Mouse (Mus musculus) neural tube, embryonic 11.5 days (tissue): ENCODE results near the gene Wdr90. TPM values are rescaled to one million over a fixed set of nuclear protein-coding genes. Genes with fewer than 3 reads are reported as not detected.

Experiments used
- ATAC-seq: fragments of 200-750 bp; cut with Nextera tagmentation; 2 replicates; pipeline ENCODE4 v1.8.0; 2017; ENCODE audit warnings: moderate number of reproducible peaks, mild to moderate bottlenecking, moderate TSS enrichment, moderate library complexity; ENCODE audit not compliant: insufficient read depth, low FRiP score, low TSS enrichment
- DNase-seq: peaks from one replicate; pipeline ENCODE4 v3.0.0-alpha.2; 2015; ENCODE audit warnings: low spot score
- H3K27ac ChIP-seq: fragments of 300-500 bp; sonication (generic); 2 replicates; pipeline ENCODE4 v1.5.1; 2014; ENCODE audit warnings: low read depth, mild to moderate bottlenecking, low read length
- H3K27me3 ChIP-seq: fragments of 300-500 bp; sonication (generic); 2 replicates; pipeline ENCODE4 v1.6.1; 2014; ENCODE audit warnings: mild to moderate bottlenecking, low read length, mixed read lengths; ENCODE audit not compliant: control insufficient read depth, insufficient read depth
- H3K36me3 ChIP-seq: fragments of 300-500 bp; sonication (generic); 2 replicates; pipeline ENCODE4 v1.6.1; 2014; ENCODE audit warnings: mild to moderate bottlenecking, low read length, moderate library complexity, mixed read lengths; ENCODE audit not compliant: control insufficient read depth, insufficient read depth
- H3K4me1 ChIP-seq: fragments of 300-500 bp; sonication (generic); 2 replicates; pipeline ENCODE4 v1.6.1; 2014; ENCODE audit warnings: low read length, mixed read lengths; ENCODE audit not compliant: control insufficient read depth, insufficient read depth
- H3K4me2 ChIP-seq: fragments of 300-500 bp; sonication (generic); 2 replicates; pipeline ENCODE4 v1.6.1; 2014; ENCODE audit warnings: low read depth, mild to moderate bottlenecking, moderate library complexity
- H3K4me3 ChIP-seq: fragments of 300-500 bp; sonication (generic); 2 replicates; pipeline ENCODE4 v1.5.1; 2014; ENCODE audit warnings: low read depth, low read length
- H3K9ac ChIP-seq: fragments of 300-500 bp; sonication (generic); 2 replicates; pipeline ENCODE4 v1.6.1; 2014; ENCODE audit warnings: mild to moderate bottlenecking, low read length
- H3K9me3 ChIP-seq: fragments of 300-500 bp; sonication (generic); 2 replicates; pipeline ENCODE4 v1.6.1; 2016; ENCODE audit warnings: low read length; ENCODE audit not compliant: control insufficient read depth
- WGBS: fragments of 180-500 bp; shearing (Covaris S2); extraction: QIAGEN DNeasy Blood & Tissue Kit; methylation state at CpG from one replicate; pipeline ENCODE4 v1.1.7; 2014; 5-methylcytosine and 5-hydroxymethylcytosine counted together
- microRNA-seq: library from miRNA; unstranded; fragments of <30 nt; microRNA quantifications from one replicate; pipeline ENCODE4, GENCODE M21; 2016
- polyA plus RNA-seq: library from polyadenylated mRNA; unstranded; fragments of >200 nt; fragmentation: Nextera tagmentation; extraction: Ambion mirVana; gene quantifications from 2 replicates; pipeline ENCODE4 v1.2.1, GENCODE M21; 2014

The Wdr90 gene
- polyA plus RNA-seq, 1 experiment from 2014 or later = 20.3 TPM

DNA sequence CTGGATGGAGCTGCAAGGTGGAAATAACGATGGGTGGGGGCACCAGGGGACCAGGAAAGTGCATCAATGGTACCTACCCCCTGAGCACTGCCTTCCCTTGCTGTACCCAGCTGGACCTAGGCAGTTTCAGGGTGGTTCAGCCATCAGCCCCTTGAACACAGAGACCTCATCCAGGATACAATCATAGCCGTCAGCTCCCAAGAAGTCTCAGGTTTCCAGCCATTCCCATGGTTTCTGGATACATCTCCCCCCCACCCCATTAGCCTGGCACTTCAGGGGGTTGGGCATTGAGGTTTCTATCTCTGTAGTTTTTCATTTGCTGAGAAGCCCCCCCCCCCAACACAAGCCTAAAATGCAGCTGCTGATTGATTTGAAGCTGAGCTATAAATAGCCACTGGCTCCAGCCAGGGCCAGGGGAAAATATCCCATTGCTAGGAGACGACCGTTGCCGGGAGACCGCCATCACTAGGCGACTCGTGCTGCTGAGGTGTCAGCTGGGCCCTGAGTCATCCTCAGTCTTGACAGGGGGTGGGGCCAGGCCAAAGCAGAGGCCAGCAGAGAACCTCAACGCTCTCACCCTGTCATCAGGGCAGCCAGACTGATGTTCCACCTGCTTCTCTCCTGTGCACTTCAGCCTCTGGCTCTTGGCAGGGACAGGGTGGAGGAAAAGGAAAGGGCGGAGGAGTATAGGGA, 58.3 kb downstream of the Wdr90 start:
- DNase-seq = peak; percentile 90
- H3K4me3 ChIP-seq = no peak overlapping the region

DNA sequence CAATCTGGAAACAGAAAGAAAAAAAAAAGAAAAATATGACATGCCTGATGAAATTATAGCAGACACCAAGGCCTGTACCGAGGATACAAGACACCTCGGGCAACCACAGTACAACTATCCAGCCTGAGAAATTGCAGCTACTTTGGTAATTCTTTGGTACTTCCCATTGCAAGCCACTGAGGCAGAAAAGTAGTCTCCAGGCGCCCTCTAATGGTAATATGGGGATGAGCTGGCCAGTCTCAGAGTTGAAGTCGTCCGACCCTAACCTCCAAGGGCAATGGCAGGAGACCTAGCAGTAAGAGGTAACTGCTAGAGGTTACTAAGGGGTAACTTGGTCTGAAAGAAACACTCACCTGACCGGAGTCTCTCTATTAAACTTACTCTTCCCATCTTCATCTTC, 60.3 kb downstream of the Wdr90 start:
- no peak overlapping the region for H3K27ac ChIP-seq

More for the DNA sequence above, 58.3 kb downstream of the Wdr90 start:
- Histone ChIP-seq H3K27ac (peak overlapping the region; percentile 76), H3K4me2 (peak overlapping the region; percentile 14), H3K36me3 (no peaks in the 10 kb centered on the region), H3K4me1 (peaks cover 11% of the 10 kb centered on the region), H3K27me3 (no peaks in the 10 kb centered on the region), H3K9me3 (no peaks in the 10 kb centered on the region), H3K9ac (peak overlapping the region; percentile 3; the same call in 1 of the 2 replicates)
- peak; percentile 89 for ATAC-seq
- 12% methylated on average over 10 of the region's 10 CpGs for WGBS

DNA sequence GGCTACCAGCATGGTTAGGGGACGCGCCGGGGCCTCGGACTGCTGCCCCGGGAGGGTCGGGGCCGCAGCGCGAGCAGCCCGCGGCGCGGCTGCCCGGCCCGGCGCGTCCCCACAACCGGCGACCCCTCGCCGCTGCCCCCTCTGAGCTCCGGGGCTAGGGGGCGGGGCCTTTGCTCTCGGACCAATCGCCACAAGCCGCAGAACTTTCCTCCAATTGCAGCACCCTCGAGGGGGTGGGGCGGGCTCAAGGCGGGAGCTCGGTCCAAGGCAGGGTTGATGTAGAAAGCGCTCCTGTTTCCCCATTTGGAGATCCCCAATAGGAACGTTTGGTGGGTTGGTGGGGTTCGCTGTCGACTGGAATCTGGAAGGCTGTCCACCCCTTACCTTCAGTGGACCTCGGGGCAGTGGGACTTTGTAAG, 64.3 kb downstream of the Wdr90 start, which contains the start of gene Metrn:
Metrn (minus strand) TSS at position 186 of the 419 bp plus-strand sequence.
- ATAC-seq = peak; percentile 64
- H3K4me3 ChIP-seq = peak within 1 kb of the TSS; percentile 83
- H3K27me3 ChIP-seq = no peaks in the 10 kb centered on the region
- H3K27ac ChIP-seq = peak within 1 kb of the TSS; percentile 88
- H3K9me3 ChIP-seq = no peaks in the 10 kb centered on the region
- H3K4me2 ChIP-seq = peak within 1 kb of the TSS; percentile 96
- H3K4me1 ChIP-seq = peaks cover 41% of the 10 kb centered on the region
- DNase-seq = peak; percentile 92
- peak within 1 kb of the TSS; percentile 84 for H3K9ac ChIP-seq
- WGBS = under 1% methylated on average over 34 of the region's 35 CpGs
- 0 out of 2 replicates have a peak, but pooled peaks cover 2% of the 10 kb centered on the region for H3K36me3 ChIP-seq

More for the DNA sequence above, 60.3 kb downstream of the Wdr90 start:
- no peak for ATAC-seq
- Histone ChIP-seq H3K4me3 (no peak overlapping the region), H3K27me3 (no peaks in the 10 kb centered on the region), H3K9ac (no peak overlapping the region), H3K36me3 (no peaks in the 10 kb centered on the region), H3K9me3 (no peaks in the 10 kb centered on the region), H3K4me2 (no peak overlapping the region), H3K4me1 (peaks cover 19% of the 10 kb centered on the region)
- WGBS = 8% methylated on average over 6 of the region's 6 CpGs
- peak; percentile 74 for DNase-seq

DNA sequence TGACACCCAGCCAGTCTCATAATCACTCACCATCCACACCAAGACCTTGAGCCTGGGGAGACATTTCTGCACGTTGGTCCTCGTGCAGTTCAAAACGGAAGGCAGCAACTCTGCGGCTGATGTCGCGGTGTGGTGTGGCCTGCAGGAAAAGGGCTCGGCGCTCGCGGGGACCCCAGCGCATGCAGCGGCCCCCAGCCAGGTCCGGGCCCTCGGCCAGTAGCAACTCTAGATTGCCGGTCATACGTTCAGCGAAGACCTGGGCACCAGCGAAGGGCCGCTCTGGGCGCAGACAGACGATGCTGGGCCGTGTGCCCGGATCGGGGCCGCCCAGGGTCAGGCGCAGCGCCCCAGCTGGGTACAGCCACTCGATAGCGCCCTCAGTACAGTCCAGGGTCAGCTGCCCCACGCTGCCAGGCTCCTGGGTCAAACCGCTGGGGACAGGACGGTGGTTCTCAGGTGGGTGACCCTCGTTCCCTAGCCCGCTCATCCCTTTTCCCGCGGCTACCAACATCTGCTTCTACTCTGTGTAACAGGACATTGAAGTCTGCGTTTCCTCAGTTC, 65.0 kb downstream of the Wdr90 start:
- DNase-seq = no peak
- Histone ChIP-seq H3K27ac (peak overlapping the region; percentile 88), H3K4me3 (peak overlapping the region; percentile 83), H3K9me3 (no peaks in the 10 kb centered on the region), H3K36me3 (0 out of 2 replicates have a peak, but pooled peaks cover 2% of the 10 kb centered on the region), H3K4me2 (peak overlapping the region; percentile 96), H3K9ac (peak overlapping the region; percentile 84), H3K4me1 (peaks cover 43% of the 10 kb centered on the region), H3K27me3 (no peaks in the 10 kb centered on the region)
- under 1% methylated on average over 37 of the region's 37 CpGs for WGBS
- ATAC-seq = no peak

DNA sequence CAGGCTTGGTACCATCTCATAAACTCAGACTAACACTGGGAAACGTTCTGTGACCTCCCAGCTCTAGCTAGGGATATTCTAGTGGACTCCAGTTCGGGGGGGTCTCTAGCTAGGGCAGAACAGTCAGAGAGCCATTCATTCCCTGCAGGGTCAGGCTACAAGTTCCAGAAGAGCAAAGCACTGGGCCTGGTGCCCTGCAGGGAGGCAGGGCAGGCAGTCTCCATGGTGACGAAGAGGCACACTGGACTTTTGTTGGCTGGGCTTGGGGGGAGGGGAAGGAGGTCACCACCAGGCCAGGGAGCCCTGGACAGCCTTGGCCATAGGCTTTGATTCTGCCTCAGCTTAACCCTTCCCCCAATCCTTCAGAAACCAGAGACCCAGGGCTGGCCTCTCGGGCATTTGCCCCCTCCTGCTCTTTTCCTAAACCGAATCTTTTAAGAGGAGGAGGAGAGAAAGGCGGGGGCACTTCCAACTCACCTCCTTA, 65.7 kb downstream of the Wdr90 start, which contains the start of gene AC134908.4:
AC134908.4 (minus strand) TSS at position 51 of the 484 bp plus-strand sequence.
- ATAC-seq (0 out of 2 replicates have a peak, but pooled peaks have one; percentile 35), DNase-seq (peak; percentile 79)
- 0% methylated on average over 6 of the region's 6 CpGs for WGBS
- 0 out of 2 replicates have a peak, but pooled peaks cover 2% of the 10 kb centered on the region for H3K36me3 ChIP-seq
- H3K27me3 ChIP-seq = no peaks in the 10 kb centered on the region
- peak within 1 kb of the TSS; percentile 96 for H3K4me2 ChIP-seq
- peaks cover 45% of the 10 kb centered on the region for H3K4me1 ChIP-seq
- peak within 1 kb of the TSS; percentile 88 for H3K27ac ChIP-seq
- peak within 1 kb of the TSS; percentile 84 for H3K9ac ChIP-seq
- peak within 1 kb of the TSS; percentile 83 for H3K4me3 ChIP-seq
- H3K9me3 ChIP-seq = no peaks in the 10 kb centered on the region

DNA sequence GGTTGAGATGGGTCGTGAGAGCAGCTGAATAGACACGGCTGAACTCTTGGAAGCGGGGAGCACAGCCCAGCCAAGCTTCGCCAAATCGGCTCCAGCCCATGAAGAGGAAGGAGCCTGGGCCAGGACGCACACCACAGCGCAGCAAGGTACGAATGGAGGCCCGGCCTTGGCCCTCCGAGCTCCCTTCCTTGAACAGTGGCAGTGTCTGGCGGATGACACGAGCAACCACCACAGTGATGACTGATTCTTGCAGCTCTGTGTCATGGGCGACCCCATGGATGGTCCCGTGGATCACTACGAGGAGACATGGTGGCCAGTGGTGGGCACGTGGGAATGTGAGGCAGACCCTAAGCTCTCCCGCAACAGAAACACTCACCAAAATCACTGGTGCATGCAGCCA, 66.3 kb downstream of the Wdr90 start:
- Histone ChIP-seq H3K9me3 (no peaks in the 10 kb centered on the region), H3K4me3 (peak overlapping the region; percentile 83), H3K27me3 (no peaks in the 10 kb centered on the region), H3K36me3 (0 out of 2 replicates have a peak, but pooled peaks cover 2% of the 10 kb centered on the region), H3K4me1 (peaks cover 45% of the 10 kb centered on the region), H3K4me2 (peak overlapping the region; percentile 96), H3K9ac (peak overlapping the region; percentile 84), H3K27ac (peak overlapping the region; percentile 88)
- 61% methylated on average over 17 of the region's 17 CpGs for WGBS
- DNase-seq = no peak
- ATAC-seq = no peak

Small RNAs within 50 kb of the gene (microRNA-seq; reads per million reads assigned to microRNA genes)
- not detected for gene Mir3082

Other genes with a start within 250 kb of the Wdr90 start
- 2.8 and 3.3 TPM in 2 replicates for gene Gng13, start 144.3 kb downstream of the Wdr90 start, polyA plus RNA-seq
- gene Chtf18, start 134.1 kb downstream of the Wdr90 start, polyA plus RNA-seq = 20.3 and 22.5 TPM in 2 replicates
- gene Rpusd1, start 133.8 kb downstream of the Wdr90 start, polyA plus RNA-seq = 21.5 and 22.9 TPM in 2 replicates
- gene Mslnl, start 125.5 kb downstream of the Wdr90 start, polyA plus RNA-seq = 0.13 TPM in 1 of 2 replicates, not detected in the other
- gene Msln, start 107.1 kb downstream of the Wdr90 start, polyA plus RNA-seq = 0.42 TPM in 1 of 2 replicates, not detected in the other
- gene Narfl, start 87.7 kb downstream of the Wdr90 start, polyA plus RNA-seq = 22.9 and 27.8 TPM in 2 replicates
- gene Haghl, start 75.8 kb downstream of the Wdr90 start, polyA plus RNA-seq = 74.6 and 77.3 TPM in 2 replicates
- gene Ccdc78, start 74.9 kb downstream of the Wdr90 start, polyA plus RNA-seq = 0.15 and 0.34 TPM in 2 replicates
- 65.7 and 66.6 TPM in 2 replicates for gene Fam173a, start 68.6 kb downstream of the Wdr90 start, polyA plus RNA-seq
- 0.78 TPM in 1 of 2 replicates, not detected in the other for gene AC134908.4, start 65.8 kb downstream of the Wdr90 start, polyA plus RNA-seq
- gene Metrn, start 64.4 kb downstream of the Wdr90 start, polyA plus RNA-seq = 29.4 and 38.8 TPM in 2 replicates
- 13.2 and 14.7 TPM in 2 replicates for gene Fbxl16, start 52.4 kb downstream of the Wdr90 start, polyA plus RNA-seq
- 29.2 and 31.8 TPM in 2 replicates for gene Wdr24, start 37.9 kb downstream of the Wdr90 start, polyA plus RNA-seq
- 52.1 and 55.6 TPM in 2 replicates for gene Jmjd8, start 32.6 kb downstream of the Wdr90 start, polyA plus RNA-seq
- gene Stub1, start 28.1 kb downstream of the Wdr90 start, polyA plus RNA-seq = 327 and 334 TPM in 2 replicates
- 4.3 and 4.4 TPM in 2 replicates for gene Rhbdl1, start 24.2 kb downstream of the Wdr90 start, polyA plus RNA-seq
- 1.2 and 2.9 TPM in 2 replicates for gene Gm20683, start 19.7 kb downstream of the Wdr90 start, polyA plus RNA-seq
- gene Rhot2, start 16.6 kb downstream of the Wdr90 start, polyA plus RNA-seq = 8.6 and 10.5 TPM in 2 replicates
- 8.2 and 8.7 TPM in 2 replicates for gene Mcrip2, start 7.3 kb upstream of the Wdr90 start, polyA plus RNA-seq
- gene Mettl26, start 13.6 kb upstream of the Wdr90 start, polyA plus RNA-seq = 57.8 and 58.8 TPM in 2 replicates
- 1.2 and 1.7 TPM in 2 replicates for gene Wfikkn1, start 19.4 kb upstream of the Wdr90 start, polyA plus RNA-seq
- gene Rab40c, start 58.2 kb upstream of the Wdr90 start, polyA plus RNA-seq = 23.6 and 25.9 TPM in 2 replicates
- gene Pigq, start 83.4 kb upstream of the Wdr90 start, polyA plus RNA-seq = 51.6 and 60.9 TPM in 2 replicates
- gene Nhlrc4, start 83.5 kb upstream of the Wdr90 start, polyA plus RNA-seq = 0.11 and 0.38 TPM in 2 replicates
- not detected in 2 replicates for gene A930017K11Rik, start 91.1 kb upstream of the Wdr90 start, polyA plus RNA-seq
- 21.0 and 23.3 TPM in 2 replicates for gene Capn15, start 124.3 kb upstream of the Wdr90 start, polyA plus RNA-seq
- 24.4 and 24.8 TPM in 2 replicates for gene Rab11fip3, start 208.1 kb upstream of the Wdr90 start, polyA plus RNA-seq
- gene Decr2, start 228.8 kb upstream of the Wdr90 start, polyA plus RNA-seq = 16.5 and 22.9 TPM in 2 replicates
- 66.9 and 68.2 TPM in 2 replicates for gene Nme4, start 234.1 kb upstream of the Wdr90 start, polyA plus RNA-seq